Mouse (Mus musculus) kidney, postnatal 36 days (tissue): ENCODE measurements around the gene Eml6.
"Not testable (repeated sequence)": the region's sequence is repeated elsewhere in the genome, so short reads cannot be mapped to it uniquely, and the experiment has no call there.

ENCODE experiments used
- DNase-seq, 2 experiments: peaks; one replicate each; pipeline ENCODE4 v3.0.0; 2021 to 2022; ENCODE audit warnings: mixed read lengths in 2 of 2

Eml6 gene

GRCm38 (mm10) chr11:29788921-29789638 lies 236.8 kb downstream of the Eml6 start:
- no peak for DNase-seq

GRCm38 (mm10) chr11:29788499-29788898 lies 237.3 kb downstream of the Eml6 start:
- no peak for DNase-seq

- DNase-seq = no peak
Measured at GRCm38 (mm10) chr11:29787473-29787872, 238.4 kb downstream of the Eml6 start.

- peak in 1 of 2 experiments; percentile 24 for DNase-seq
Measured at GRCm38 (mm10) chr11:29786583-29787219, 239.1 kb downstream of the Eml6 start.

GRCm38 (mm10) chr11:29779409-29780026 lies 246.3 kb downstream of the Eml6 start:
- no peak for DNase-seq

GRCm38 (mm10) chr11:29778936-29779335 lies 246.9 kb downstream of the Eml6 start:
- DNase-seq = no peak

GRCm38 (mm10) chr11:29777964-29778363 lies 247.9 kb downstream of the Eml6 start:
- peak in 1 of 2 experiments; percentile 22 for DNase-seq

GRCm38 (mm10) chr11:29774760-29775159 lies 251.1 kb downstream of the Eml6 start:
- no peak for DNase-seq

- DNase-seq = no peak
Measured at GRCm38 (mm10) chr11:29774296-29774695, 251.5 kb downstream of the Eml6 start.

GRCm38 (mm10) chr11:29772279-29772678 lies 253.6 kb downstream of the Eml6 start:
- DNase-seq = peak in 1 of 2 experiments; percentile 13

GRCm38 (mm10) chr11:29770666-29771400 lies 255.0 kb downstream of the Eml6 start:
- no peak for DNase-seq

- no peak for DNase-seq
Measured at GRCm38 (mm10) chr11:29768523-29768922, 257.3 kb downstream of the Eml6 start.

- DNase-seq = no peak
Measured at GRCm38 (mm10) chr11:29766313-29766982, 259.4 kb downstream of the Eml6 start.

GRCm38 (mm10) chr11:29765063-29765462 lies 260.8 kb downstream of the Eml6 start:
- no peak for DNase-seq

GRCm38 (mm10) chr11:29762768-29763167 lies 263.1 kb downstream of the Eml6 start:
- no peak for DNase-seq

GRCm38 (mm10) chr11:29761387-29761786 lies 264.4 kb downstream of the Eml6 start:
- DNase-seq = no peak

- no peak for DNase-seq
Measured at GRCm38 (mm10) chr11:29758617-29759016, 267.2 kb downstream of the Eml6 start.

- DNase-seq = not testable (repeated sequence)
Measured at GRCm38 (mm10) chr11:29756007-29756406, 269.8 kb downstream of the Eml6 start.

- no peak for DNase-seq
Measured at GRCm38 (mm10) chr11:29751648-29752611, 273.9 kb downstream of the Eml6 start.

GRCm38 (mm10) chr11:29751013-29751412 lies 274.8 kb downstream of the Eml6 start:
- DNase-seq = no peak

GRCm38 (mm10) chr11:29749468-29749829 lies 276.4 kb downstream of the Eml6 start:
- no peak for DNase-seq
